Mouse (Mus musculus) heart, adult 11 months (tissue): Measurements from ENCODE around the gene Tmem248.
"Not testable (repeated sequence)": the region's sequence is repeated elsewhere in the genome, so short reads cannot be mapped to it uniquely, and the experiment has no call there.

Experiments
- DNase-seq: peaks from one replicate; pipeline ENCODE4 v3.0.0; 2022

Gene Tmem248

GRCm38 (mm10) chr5:130204560-130204959, 12.3 kb upstream of the Tmem248 start:
- no peak for DNase-seq

- DNase-seq = no peak
These were observed 11.3 kb upstream of the Tmem248 start for GRCm38 (mm10) chr5:130205441-130206023.

GRCm38 (mm10) chr5:130207299-130207698, 9.6 kb upstream of the Tmem248 start:
- no peak for DNase-seq

GRCm38 (mm10) chr5:130212956-130213355, 3.9 kb upstream of the Tmem248 start:
- DNase-seq = no peak

GRCm38 (mm10) chr5:130217406-130217805, 525 bp downstream of the Tmem248 start:
- DNase-seq = no peak

GRCm38 (mm10) chr5:130218336-130218735, 1.5 kb downstream of the Tmem248 start:
- no peak for DNase-seq

- no peak for DNase-seq
These were observed 4.4 kb downstream of the Tmem248 start for GRCm38 (mm10) chr5:130221316-130221715.

GRCm38 (mm10) chr5:130221760-130222145, 4.9 kb downstream of the Tmem248 start:
- DNase-seq = no peak

- peak; percentile 99 for DNase-seq
These were observed 5.5 kb downstream of the Tmem248 start for GRCm38 (mm10) chr5:130222146-130223004.

GRCm38 (mm10) chr5:130226790-130227189, 9.9 kb downstream of the Tmem248 start:
- DNase-seq = no peak

- no peak for DNase-seq
These were observed 11.2 kb downstream of the Tmem248 start for GRCm38 (mm10) chr5:130228120-130228519.

GRCm38 (mm10) chr5:130236302-130236701, 19.4 kb downstream of the Tmem248 start:
- no peak for DNase-seq

- DNase-seq = no peak
These were observed 22.4 kb downstream of the Tmem248 start for GRCm38 (mm10) chr5:130239236-130239635.

GRCm38 (mm10) chr5:130239856-130240255, 23.0 kb downstream of the Tmem248 start:
- no peak for DNase-seq

- DNase-seq = no peak
These were observed 24.5 kb downstream of the Tmem248 start for GRCm38 (mm10) chr5:130241426-130241825.

GRCm38 (mm10) chr5:130247823-130248222, 30.9 kb downstream of the Tmem248 start:
- no peak for DNase-seq

- DNase-seq = peak; percentile 93
These were observed 37.5 kb downstream of the Tmem248 start for GRCm38 (mm10) chr5:130254164-130255016.

GRCm38 (mm10) chr5:130255017-130255720, 38.3 kb downstream of the Tmem248 start, which contains the start of the genes Sbds and Tyw1:
TSS of gene Sbds (minus strand) at chr5:130255530.
TSS of gene Tyw1 (plus strand) at chr5:130255619.
- DNase-seq = peak; percentile 100

- not testable (repeated sequence) for DNase-seq
These were observed 39.1 kb downstream of the Tmem248 start for GRCm38 (mm10) chr5:130255799-130256525.

- DNase-seq = peak; percentile 100
These were observed 39.9 kb downstream of the Tmem248 start for GRCm38 (mm10) chr5:130256678-130257271.

- no peak for DNase-seq
These were observed 40.4 kb downstream of the Tmem248 start for GRCm38 (mm10) chr5:130257303-130257702.
